ENCODE assay signal across 22 mouse cellular contexts in genomic region chr7:40831583-40831982, GRCm38 (mm10).
"Had no signal": no experiment of that assay in that cellular context is flagged by ENCODE, and none has a peak within 500 bp of the region (broad histone marks: within the 10 kb centered on the region; RNA-seq: fewer than 3 reads in every experiment).

No protein-coding gene starts in this region.

- H3K27ac ChIP-seq: intestine, embryonic 15.5 days; kidney, embryonic 15.5 days; limb, embryonic 12.5 days; limb, embryonic 15.5 days; liver, embryonic 14.5 days; macrophage; midbrain, embryonic 12.5 days; midbrain, embryonic 15.5 days; neural tube, embryonic 12.5 days; neural tube, embryonic 15.5 days; stomach, embryonic 15.5 days had no signal

- DNase-seq: kidney, adult 11 months; kidney, adult 8-10 months; kidney, postnatal 10 days; kidney, postnatal 36 days; left cerebral cortex, postnatal 4 days; liver, postnatal 0 days; lung, embryonic 14.5 days; right cerebral cortex, postnatal 4 days; thymus, postnatal 25 days had no signal

- H3K4me3 ChIP-seq: intestine, embryonic 15.5 days; kidney, embryonic 15.5 days; limb, embryonic 12.5 days; limb, embryonic 15.5 days; midbrain, embryonic 12.5 days; midbrain, embryonic 15.5 days; neural tube, embryonic 12.5 days; neural tube, embryonic 15.5 days; stomach, embryonic 15.5 days had no signal

- ATAC-seq: hindbrain, embryonic 16.5 days; intestine, embryonic 15.5 days; liver, postnatal 0 days; lung, postnatal 0 days; midbrain, embryonic 15.5 days had no signal
